Mouse (Mus musculus) common myeloid progenitor, adult 5-6 weeks (primary cell): ENCODE data around the gene Sstr1. TPM values are rescaled to one million over a fixed set of nuclear protein-coding genes. Genes with fewer than 3 reads are reported as not detected.

ENCODE experiments used
- ATAC-seq: replicated peaks from 2 replicates; pipeline ENCODE4 v1.8.0; 2016; ENCODE audit warnings: low read depth, mild to moderate bottlenecking, moderate TSS enrichment, inconsistent platforms; ENCODE audit not compliant: poor library complexity, severe bottlenecking
- total RNA-seq: library from RNA; stranded (forward); fragments of 200-1000, 187-1606 nt; gene quantifications from 2 replicates; pipeline ENCODE4 v1.2.3, GENCODE M21; 2017

The Sstr1 gene
- not detected in 2 replicates for total RNA-seq

DNA sequence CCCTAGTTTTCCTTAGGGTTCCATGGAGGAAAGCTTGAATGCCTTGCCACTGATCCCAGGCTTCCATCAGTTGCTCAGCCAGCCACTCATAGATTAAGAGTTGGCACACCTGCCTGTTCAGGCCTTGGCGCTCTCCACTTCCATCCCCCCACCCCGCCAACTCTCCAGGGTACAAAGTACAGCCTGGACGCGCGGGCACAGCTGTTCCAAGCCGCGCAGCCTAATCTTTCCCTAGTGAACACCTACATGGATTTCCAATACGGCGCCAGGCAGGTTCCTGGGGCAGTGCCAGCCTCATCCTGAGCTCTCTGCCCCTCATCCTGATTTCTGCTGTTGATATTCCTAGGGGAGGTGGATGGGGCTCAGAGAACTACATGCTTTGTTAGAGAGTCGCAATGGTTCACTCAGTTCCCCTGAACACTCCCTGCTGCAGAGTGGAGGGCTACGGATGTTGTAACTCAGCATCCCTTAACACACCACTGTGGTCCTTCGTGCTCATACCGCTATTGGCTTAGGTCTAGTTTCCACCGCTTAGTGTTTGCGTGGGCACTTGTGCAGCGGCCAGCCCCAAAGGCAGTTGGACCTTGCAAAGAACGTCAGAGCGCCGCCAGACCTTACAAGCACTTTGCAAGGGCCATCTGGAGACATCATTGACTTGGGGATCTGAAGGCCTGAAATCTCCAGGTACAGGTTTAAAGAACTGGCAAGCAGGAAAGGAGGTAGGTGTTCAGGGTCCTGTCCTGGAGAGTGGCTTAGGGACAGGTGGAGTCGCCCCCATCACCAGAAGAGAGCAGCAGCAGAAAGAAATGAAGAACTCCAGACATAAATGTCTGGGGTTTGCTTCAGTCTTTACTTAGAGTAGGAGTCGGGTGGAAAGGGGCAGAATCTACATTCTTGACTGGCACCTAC lies at the start of gene Sstr1:
Gene Sstr1, plus strand, starts transcription at position 610 of the 909 bp plus-strand sequence.
- no peak for ATAC-seq

DNA sequence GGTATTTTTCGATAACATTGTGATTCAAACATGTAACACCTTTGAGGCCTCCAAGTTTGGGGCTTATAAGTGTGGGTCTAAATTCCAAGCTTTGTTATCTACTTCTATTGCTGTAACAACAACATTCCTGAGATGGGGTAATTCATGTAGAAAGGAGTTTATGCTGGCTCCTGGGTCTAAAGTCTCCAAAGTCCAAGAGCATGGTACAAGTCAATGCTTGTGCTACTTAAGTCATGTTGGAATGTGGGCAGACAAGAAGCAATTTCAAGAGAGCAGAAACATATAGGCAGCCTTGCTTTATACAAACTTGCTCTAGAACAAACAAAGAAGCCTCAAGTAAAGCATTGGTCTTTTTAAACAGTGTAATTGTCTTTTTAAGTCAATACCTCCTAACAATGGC lies 12.8 kb upstream of the Sstr1 start:
- ATAC-seq = no peak

DNA sequence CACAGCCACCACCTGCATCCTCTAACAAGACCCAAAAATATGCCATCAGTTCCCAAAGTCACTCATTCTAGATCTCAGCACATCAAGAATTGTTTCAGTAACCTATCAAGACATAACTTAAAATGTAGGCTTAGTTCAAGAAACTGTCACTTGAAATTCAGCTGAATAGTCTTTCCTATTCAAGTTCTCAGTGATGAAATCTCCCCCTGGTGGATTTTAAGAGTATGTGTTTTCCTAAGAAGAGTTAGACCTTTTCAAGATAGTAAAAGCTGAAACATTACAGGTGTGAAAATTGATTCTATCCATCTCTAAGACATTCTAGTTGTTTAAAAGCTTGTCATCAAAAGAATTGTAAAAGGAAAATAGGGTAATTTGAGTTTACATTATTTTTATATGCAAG lies 10.4 kb upstream of the Sstr1 start:
- peak; percentile 78 for ATAC-seq

DNA sequence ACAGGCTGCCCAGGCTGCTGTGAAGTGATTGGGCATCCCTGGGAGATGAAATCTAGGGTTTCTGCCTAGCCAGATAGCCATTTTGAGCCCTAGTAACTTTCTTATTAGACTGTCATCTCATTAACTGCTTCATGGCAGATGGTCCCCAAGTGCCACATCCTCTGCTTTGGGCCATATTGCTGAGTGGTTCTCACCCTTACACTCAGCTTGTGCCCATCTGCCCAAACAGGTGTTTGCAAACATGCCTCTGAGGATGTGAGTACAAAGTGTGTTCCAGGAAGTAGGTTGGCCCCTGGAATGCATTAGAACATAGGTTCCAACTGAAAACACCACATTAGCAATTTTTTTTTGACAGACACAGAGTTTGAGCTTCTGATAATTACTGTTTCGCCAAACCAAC lies 3.6 kb upstream of the Sstr1 start:
- no peak for ATAC-seq

DNA sequence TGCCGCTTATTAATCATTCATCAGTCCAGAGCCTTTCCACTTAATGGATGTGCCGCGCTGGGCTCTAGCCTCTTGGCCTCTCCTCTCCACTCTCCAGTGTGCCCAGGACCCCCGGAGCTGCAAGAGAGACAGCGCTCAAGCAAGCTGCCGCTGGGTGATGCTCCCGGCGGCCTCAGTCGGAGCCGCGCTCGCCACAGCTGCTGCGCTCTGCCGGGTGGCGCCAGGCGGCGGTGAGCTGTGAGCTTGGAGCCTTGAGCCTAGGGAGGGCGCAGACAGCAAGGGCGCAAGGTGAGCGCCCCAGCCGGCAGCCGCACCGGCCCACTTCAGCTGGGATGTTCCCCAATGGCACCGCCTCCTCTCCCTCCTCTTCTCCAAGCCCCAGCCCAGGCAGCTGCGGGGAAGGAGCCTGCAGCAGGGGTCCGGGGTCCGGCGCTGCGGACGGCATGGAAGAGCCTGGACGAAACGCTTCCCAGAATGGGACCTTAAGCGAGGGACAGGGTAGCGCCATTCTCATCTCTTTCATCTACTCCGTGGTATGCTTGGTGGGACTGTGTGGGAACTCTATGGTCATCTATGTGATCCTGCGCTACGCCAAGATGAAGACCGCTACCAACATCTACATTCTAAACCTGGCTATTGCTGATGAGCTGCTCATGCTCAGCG lies 820 bp downstream of the Sstr1 start:
- peak; percentile 37; the same call in 1 of the 2 replicates for ATAC-seq

DNA sequence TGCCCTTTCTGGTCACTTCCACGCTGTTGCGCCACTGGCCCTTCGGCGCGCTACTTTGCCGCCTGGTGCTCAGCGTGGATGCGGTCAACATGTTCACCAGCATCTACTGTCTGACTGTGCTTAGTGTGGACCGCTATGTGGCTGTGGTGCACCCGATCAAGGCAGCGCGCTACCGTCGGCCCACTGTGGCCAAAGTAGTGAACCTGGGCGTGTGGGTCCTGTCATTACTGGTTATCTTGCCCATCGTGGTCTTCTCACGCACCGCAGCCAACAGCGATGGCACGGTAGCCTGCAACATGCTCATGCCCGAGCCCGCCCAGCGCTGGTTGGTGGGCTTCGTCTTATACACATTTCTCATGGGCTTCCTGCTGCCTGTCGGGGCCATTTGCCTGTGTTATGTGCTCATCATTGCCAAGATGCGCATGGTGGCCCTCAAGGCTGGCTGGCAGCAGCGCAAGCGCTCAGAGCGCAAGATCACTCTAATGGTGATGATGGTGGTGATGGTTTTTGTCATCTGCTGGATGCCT lies 1.4 kb downstream of the Sstr1 start:
- ATAC-seq = peak; percentile 30

DNA sequence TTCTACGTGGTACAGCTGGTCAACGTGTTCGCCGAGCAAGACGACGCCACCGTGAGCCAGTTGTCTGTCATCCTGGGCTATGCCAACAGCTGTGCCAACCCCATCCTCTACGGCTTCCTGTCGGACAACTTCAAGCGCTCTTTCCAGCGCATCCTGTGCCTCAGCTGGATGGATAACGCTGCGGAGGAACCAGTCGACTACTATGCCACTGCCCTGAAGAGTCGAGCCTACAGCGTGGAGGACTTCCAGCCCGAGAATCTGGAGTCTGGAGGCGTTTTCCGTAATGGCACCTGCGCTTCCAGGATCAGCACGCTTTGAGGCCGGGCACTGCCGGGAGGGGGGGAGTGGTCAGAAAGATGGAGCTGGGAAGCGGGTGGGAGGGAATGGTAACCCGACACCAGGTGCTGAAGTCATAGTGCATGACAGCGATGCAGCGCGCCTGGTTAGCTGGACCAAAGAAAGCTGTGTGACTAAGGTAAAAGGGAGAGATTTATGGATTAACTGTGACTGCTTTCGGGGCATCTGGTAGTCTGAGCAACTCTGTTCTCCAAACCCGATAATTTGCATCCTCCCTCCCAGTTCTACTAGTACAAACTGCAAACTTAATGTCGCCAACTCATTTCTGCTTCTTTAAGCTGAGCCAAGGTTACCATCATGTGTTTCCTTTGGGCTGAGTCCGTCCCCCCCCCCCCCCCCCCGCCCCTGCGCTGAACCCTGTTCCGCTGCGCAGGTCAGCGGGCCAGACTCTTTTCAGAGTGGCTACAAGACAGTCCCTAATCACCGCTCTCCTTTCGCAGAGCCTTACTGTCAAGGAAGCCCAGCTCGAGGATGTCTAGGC lies 2.1 kb downstream of the Sstr1 start:
- peak; percentile 9; the same call in 1 of the 2 replicates for ATAC-seq

DNA sequence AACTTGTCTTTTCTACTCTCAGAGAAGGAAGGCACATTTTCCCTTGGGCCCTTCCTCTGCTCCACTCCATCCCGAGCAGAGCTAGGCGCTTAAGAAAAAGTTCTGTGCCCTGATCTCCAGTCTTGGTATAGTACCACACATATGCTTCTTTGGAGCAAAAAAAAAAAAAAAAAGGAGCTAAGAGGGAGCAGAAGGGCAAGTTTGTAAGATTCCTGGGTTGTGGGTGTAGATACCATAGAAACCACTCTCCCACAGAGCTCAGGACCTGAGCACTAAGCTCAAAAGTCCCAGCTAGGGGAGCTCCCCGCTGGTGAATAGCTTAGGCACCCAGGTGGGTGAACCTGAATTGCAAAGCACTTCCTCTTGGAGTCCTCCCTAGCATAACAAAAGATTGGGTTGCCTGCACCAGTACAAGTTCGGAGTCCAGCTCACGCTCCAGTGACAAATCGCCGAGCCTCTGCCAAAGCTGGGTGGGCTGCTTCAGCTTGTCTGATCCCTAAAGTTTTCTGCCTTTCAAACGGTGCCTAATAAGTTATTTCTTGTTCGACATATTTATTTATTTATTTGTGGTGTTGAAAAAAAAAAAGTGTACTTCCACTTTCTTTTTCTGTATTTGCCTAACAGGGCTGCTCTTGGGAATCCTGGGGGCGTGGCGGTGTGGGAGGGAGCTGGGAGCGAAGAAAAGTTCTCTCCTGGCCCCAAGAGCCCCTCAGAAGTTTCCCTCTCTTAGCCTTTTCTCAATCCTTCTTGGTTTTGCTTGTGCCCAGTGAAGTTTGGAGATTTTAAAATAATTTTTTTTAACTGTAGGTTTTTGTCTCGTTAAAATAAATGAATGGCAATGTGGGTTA lies 2.9 kb downstream of the Sstr1 start:
- ATAC-seq = peak; percentile 27

DNA sequence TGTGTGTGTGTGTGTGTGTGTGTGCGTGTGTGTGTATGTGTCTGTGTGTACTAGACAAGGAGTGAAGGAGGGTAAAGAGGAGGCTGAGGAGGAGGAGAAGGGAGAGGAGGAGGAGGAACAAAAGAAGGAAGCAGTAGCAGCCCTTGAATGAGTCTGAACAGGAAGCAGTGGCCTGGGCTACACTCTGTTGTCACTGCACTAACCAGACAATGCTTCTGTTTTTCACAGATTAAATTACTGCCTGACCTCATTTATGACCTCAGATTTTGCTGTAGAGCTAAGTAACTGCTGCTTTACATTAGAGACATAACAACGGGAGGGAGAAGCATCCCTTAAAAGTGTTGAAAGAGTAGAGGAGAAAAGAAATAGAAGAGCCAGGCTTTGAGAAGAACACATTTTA lies 4.6 kb downstream of the Sstr1 start:
- peak; percentile 50 for ATAC-seq

DNA sequence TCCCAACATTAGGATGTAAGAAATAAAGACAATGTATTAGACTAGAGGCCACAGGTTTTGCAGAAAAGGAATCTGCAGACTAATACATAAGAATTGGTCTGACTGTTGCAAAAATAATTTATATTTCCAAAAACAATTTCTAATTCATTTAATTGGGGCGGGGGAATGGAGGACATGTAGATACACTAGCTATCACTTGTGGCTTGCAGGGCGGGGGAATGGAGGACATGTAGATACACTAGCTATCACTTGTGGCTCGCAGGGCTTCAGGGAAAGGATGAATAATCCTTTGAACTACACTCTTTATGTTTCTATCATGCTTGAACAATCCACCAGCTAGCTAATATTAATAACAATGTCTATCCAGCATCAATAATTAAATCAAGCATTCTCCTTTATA lies 7.5 kb downstream of the Sstr1 start:
- no peak for ATAC-seq

DNA sequence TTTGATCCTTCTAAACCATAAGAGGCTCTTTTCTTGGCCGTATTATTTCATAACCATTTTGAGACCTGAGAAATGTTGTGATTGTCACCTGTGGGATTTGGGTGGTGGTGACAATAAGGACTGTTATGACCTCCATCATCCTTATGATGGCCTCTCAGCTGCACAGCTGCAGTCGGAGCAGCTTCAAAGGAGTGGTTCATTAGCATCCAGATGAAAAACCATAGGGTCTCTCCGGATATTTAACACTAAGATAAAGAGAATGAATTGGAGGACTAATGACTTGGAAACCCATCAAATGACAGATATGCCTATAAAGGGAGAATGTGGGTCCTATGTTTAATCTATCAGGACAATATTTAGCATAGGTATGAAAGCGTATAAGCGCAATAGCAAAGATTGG lies 14.1 kb downstream of the Sstr1 start:
- no peak for ATAC-seq

DNA sequence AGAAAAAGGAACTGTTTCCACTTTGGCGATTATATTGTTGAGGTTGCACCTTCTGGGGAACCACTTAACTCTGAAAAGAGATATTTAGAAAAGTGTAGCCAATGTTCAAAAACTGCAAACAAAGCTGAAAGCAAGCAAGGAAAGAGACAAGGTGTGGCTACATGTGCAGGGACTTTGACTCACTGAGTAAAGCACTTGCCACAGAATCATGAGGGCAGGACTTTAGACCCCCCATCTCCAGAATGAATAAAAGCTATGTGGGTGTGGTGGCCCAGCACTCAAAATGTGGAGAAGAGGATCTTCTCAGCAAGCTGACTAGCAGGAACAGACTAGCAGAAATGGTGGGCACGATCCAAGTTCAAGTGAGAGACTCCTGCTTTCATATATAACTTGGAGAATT lies 20.9 kb downstream of the Sstr1 start:
- ATAC-seq = no peak

DNA sequence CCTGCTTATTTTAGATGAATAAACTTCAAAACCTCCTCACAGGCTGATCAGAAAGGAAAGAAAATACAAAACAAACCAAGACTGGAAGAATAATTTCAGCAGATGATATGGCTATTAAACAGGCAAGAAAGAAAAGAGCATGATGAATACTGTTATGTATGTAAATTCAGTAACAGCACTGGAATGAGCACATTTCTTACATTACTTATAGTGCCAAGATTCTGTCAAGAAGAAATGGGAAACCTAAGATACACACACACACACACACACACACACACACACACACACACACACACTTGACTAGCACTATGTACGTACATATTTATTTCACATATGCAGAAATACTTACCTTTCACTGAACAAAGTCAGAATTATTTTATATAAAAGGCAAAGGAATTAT lies 40.3 kb downstream of the Sstr1 start:
- ATAC-seq = no peak

Other genes with a start within 250 kb of the Sstr1 start
- gene Clec14a, start 57.5 kb downstream of the Sstr1 start, total RNA-seq = not detected in 2 replicates